Mouse (Mus musculus) adrenal gland, postnatal 14 days (tissue): ENCODE data around the gene Tmem164. TPM values are rescaled to one million over a fixed set of nuclear protein-coding genes. Genes with fewer than 3 reads are reported as not detected.
A peak's percentile ranks its signal among the peaks of the same experiment; 100 is the strongest.
"Not testable (repeated sequence)": the region's sequence is repeated elsewhere in the genome, so short reads cannot be mapped to it uniquely, and the experiment has no call there.

Experiments used
- DNase-seq: peaks from one replicate; pipeline ENCODE4 v3.0.0; 2021; ENCODE audit warnings: mixed read lengths
- long read RNA-seq, 2 experiments: library from polyadenylated mRNA; stranded (forward); transcript quantifications; one replicate each; pipeline ENCODE4 v2.0.0; 2021
- total RNA-seq: library from RNA; stranded (reverse); gene quantifications from 2 replicates; pipeline ENCODE4 v1.2.3, GENCODE M21; 2021

Gene Tmem164
- 37.8 and 39.9 TPM in 2 replicates for total RNA-seq
- long read RNA-seq, experiment 1, full-length matches to known transcripts: 9 of 45 reads
- long read RNA-seq, experiment 1, partial matches to known transcripts: 30 of 45 reads
- long read RNA-seq, experiment 1, other reads (novel, unspliced or antisense): 6 of 45 reads
- long read RNA-seq, experiment 2, full-length matches to known transcripts: 14 of 42 reads
- long read RNA-seq, experiment 2, partial matches to known transcripts: 13 of 42 reads
- long read RNA-seq, experiment 2, other reads (novel, unspliced or antisense): 15 of 42 reads

DNA sequence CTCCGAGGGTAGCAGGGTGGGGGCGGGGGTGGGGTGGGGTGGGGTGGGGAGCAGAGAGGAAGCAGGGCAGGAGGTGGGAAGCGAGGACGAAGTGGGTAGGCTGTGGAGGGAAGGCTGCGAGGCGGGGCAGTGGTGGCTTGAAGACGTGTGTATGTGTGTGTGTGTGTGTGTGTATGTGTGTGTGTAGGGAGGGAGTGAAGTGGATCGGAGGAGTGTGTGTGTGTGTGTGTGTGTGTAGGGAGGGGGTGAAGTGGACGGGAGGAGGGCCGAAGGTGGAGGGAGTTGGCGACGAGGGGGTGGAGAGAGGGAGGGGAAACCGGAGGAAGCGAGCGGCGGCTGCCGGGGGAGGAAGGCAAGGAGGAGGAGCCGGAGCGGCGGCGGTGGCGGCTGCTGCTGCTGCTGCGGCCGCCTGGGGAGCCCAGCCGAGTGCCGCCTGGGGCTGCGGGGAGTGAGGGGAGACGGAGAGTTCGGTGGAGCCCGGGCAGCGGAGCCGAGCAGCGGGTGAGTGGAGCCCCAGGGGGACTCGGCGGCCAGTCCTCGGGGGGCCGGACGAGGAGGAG lies at the start of gene Tmem164:
Gene Tmem164, plus strand, starts transcription at position 351 of the 560 bp plus-strand sequence.
- DNase-seq: peak; percentile 90

DNA sequence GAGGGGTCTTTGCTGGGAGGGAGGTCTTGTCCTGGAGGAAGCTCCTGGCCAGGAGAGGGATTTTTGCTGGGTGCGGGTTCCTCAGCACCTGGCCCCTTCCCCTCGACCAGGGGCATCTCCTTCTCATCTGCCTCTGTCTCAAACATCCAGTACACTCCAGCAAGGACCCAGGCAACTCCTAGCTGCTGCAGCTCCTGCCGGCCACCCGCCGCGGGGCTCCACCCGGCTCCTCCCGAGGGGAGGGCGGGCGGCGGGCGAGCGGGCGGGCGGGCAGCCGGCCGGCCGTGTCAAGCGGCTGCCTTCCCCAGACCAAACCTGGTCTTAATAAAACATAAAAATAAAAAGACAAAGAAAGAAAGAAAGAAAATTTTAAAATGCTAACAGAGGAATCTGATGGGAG lies 48.2 kb upstream of the Tmem164 start:
- not testable (repeated sequence) for DNase-seq

DNA sequence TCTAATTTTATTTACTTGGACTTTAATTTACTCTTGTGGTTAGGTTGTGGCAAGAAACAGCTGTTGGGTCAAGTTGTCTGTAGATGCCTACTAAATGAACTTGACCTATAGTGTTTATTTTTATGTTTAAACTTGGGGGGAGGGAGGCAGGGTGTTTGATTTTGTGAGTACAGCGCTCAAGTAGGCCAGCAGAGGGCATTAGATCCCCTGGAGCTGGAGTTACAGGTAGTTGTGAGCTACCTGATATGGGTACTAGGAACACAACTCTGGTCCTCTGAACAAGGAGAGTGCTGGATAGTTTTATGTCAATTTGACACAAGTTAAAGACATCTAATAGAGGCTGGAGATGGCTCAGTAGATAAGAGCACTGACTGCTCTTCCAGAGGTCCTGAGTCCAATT lies 34.0 kb upstream of the Tmem164 start:
- DNase-seq: no peak

DNA sequence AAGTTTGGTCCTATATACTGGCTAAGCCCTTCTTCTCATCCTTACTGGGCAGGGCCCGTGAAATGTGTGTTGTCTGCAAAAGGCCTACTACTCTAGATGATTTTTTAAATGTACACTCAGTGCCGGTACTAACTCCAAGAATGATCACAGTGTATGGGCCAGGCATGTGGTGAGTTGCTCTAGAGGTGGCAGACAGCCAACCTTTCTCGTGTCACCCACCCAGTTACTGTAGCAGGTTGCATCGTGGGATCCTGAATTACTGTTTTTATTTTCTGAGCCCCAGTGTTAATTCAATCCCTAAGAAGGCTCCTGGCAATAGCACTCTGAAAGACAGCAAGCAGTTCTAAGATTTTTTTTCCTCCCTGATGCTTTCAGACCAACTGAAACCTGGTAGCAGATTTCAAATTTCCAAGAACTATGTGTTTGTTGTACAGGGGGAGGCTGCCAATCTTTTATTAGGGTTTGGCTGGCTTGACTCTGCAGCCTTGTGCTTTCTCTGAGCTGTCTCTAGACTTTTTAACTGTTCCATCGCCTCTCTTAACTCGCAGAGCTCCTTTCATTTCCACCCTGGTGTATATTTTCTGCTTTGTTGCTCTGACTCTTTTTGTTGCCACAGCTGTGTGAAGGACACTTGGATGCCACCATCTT lies 31.0 kb upstream of the Tmem164 start:
- no peak for DNase-seq

DNA sequence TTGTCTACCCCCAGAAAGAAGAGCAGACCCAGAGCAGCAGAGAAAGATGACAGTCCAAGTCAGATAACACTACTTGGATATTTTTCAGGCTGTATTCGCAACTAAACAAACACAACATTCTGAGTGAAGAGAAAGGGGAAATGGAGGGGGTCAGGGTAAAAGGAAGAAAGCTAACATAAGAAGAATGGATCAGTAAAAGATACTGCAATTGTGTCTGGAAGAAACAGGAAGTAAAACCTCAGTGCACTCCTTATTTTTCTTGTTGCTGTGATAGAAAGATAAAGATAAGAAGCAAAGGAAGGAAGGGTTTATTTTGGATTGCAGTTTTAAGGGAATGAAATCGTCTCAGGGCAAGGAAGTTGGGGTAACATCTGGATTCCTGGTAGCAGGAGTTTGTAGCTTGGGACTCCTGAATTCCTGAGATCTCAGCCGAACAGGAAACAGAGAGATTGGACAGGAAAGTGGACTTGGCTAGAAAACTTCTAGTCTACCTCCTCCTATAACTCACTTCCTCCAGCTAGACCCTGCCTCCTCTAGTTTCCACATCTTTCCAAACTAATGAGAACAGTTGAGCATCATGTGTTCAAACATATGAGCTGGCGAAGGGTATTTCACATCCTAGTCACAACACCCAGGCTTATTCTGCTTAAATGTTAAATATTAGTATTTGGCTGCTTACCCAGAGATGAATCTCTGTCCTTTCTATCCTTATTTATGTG lies 16.3 kb upstream of the Tmem164 start:
- no peak for DNase-seq

DNA sequence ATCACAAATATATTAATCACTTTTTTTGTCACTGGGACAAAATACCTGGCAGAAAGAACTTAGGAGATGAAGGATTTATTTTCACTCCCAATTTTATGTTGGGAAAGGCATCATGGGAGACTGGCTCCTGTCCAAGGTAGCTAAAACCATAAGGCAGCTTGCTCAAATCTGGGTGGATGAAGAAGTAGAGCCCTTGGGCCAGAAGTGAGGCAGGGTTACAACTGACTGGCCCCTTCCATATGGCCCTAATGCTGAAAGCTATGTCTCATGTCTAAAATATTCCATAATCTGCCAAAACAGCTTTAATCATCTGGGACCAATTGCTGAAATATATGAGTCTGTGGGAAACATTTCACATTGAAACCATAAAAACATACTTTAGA lies 15.8 kb upstream of the Tmem164 start:
- no peak for DNase-seq

DNA sequence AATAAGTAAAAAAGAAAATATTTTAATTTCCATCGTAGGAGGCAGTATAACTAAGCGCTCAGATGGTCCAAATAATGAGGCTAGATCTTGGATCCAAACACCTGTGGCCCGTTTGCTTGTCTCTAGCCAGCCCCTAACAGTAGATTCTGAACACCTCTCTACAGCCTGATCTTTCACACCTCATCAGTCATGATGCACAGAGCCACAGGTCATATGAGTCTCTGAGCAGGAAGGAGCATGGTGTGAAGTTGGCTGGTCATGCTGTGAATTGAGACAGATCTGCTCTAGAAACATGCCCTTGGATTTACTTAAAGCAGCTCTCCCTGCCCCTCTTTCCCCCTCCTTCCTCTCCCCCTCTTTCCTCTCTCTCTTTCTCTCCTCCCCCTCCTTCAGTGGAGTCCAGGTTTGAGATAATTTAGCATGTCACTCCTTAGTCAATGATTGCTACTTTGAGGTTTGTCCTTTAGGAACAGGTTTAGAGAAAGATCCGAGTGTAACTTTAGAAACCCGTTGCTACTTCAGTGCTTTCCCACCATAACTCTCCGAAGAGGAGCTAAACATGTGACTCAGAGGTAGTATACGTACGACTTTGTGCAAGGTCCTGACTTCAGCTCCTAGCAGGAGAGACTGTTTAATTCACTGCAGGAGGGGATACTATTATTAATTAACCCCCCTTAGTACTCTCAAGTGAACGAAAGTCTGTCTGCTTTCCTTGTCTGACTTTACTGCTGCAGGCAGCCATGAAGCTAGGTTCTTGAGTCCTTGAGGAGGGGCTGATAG lies 11.7 kb upstream of the Tmem164 start:
- DNase-seq: no peak

DNA sequence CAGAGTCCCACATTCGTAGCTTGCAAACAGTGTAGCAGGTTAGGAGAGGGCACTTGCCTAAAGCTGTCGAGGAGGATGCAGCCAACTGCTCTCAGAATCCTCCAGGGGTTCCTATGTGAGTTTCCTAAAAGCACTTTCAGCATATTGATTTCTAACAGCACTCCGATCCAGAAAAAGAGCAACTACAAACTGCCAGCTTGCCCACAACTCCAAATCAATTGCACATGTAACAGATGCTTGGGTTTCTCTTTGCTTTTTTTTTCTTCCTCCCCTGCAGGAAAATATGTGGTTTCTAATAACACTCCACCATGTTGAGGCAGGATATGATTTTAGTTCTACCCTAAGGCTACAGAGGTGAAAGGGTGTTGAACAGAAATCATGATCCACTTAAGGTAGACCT lies 11.1 kb upstream of the Tmem164 start:
- DNase-seq: no peak

DNA sequence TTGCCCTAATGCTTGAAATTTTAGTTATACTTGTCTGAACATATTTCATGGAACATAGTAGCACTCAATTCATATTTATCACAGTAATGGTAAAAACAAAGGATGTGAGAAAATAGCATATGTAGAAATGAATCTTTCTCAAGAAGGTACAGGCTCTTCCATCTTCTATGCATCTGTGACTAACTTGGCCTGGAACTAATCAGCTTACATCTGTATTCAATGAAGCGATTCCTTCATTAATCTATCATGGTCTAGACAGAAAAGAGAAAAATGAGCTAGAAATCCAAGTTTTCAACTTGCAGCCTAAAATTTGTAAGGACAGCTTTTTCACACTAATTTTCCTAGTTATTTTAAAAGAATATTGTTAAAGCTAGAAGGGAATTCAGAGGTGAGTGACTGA lies 10.1 kb upstream of the Tmem164 start:
- no peak for DNase-seq

DNA sequence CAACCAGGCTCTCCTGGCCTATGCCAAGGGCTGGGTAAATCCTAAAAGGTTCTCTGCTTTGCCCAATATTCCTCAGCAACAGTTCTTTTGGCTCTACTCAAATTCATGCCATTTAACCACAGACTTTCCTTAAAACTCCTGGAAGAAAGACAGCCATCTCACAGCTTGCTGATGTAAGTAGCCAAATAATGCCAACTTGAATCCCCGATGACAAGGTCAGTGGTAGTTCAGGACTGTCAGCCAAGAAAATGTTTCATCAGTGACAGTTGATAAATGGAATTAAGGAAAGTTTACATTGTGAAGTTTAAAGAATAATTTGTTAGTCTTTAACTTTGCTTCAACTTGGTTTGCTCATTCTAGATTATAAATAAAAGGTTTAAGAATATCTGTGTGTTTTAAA lies 8.5 kb upstream of the Tmem164 start:
- DNase-seq: no peak

DNA sequence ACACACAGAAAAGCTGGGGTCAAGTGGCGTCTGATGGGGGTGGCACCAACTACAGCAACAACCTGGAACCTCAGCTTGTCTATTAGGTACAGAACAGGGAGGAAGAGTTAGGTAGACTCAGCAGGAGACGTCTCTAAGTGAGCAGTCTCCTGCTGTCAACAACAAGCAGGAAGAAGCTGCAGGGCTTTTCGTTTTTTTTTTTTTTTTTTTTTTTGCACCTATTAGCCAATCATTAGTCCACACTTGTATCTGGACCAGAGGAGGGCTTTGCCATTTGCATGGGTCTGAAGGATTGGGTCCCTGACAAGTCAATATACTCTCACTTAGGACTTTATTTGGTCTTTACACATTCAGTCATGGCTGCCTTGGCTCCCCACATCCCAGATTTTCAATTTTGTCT lies 4.0 kb upstream of the Tmem164 start:
- no peak for DNase-seq

DNA sequence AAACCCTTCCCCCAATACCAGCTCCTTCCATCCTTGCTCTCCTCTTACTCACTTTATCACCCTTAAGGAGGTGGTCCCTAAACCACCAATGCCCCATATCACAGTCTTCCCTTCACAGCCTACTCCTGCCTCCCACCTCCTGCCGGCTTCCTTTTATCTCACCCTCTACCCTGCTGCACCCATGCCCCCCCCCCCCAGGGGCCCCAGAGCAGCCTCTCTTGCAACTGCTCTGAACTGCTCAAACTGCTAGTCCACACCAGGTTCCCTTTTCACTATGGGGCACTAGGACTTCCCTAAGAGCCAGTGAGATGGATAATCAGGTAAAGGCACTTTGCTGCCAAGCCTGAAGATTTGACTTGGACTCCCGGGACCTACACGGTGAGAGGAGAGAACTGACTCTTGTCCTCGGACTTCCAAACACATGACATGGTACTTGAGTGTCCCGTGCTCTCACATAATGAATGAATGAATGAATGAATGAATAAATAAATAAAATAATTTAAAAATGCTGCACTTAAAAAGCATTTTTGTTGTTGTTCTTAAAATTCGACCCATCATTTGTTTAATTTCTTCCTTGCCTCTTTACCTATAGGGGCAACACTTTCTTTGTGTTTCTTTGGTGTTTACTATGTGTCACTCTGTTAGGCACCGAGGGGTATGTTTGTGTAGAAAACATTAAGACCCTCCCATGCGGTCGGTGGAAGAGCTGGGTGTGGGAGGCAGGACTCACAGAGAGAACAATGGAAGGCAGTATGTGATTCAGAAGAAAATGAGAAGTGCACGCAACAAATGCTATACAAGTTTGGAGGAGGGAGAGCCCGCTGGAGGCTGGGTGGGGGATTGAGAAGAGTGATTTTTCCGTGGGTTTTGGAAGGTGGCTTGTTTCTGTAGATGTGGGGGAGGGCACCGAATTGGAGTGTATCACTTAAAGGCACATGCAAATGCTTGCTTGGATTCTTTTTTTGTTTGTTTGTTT lies 2.4 kb upstream of the Tmem164 start:
- DNase-seq: no peak

DNA sequence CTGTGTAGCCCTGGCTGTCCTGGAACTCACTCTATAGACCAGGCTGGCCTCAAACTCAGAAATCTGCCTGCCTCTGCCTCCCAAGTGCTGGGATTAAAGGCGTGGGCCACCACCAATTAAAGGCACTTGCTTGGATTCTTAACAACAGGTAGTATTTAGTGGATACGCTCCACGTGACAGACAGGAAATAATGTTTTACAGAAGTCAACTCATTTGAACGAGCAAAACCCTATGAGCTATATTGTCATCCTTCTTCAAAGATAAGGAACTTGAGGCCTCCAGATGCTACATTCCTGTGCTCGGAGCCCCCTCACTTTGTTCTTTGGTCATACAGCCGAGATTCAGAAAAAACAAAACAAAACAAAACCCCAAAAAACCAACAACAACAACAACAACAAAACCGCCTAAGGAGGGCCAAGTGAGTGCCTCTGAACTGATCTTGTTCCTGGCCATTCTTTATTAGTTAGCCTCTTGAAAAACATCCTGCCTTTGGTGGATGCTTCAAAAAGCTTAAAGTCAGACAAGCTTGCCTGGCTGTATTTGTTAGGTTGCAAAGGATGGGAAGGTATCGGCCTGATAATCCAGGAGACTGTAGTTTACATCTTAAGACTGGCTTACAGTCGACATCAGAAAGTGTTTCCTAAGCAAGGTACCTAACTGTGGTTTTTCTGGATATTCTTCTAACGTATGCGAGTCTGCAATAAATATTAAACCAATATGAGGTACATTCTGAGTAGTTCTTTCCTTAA lies 1.5 kb upstream of the Tmem164 start:
- no peak for DNase-seq

DNA sequence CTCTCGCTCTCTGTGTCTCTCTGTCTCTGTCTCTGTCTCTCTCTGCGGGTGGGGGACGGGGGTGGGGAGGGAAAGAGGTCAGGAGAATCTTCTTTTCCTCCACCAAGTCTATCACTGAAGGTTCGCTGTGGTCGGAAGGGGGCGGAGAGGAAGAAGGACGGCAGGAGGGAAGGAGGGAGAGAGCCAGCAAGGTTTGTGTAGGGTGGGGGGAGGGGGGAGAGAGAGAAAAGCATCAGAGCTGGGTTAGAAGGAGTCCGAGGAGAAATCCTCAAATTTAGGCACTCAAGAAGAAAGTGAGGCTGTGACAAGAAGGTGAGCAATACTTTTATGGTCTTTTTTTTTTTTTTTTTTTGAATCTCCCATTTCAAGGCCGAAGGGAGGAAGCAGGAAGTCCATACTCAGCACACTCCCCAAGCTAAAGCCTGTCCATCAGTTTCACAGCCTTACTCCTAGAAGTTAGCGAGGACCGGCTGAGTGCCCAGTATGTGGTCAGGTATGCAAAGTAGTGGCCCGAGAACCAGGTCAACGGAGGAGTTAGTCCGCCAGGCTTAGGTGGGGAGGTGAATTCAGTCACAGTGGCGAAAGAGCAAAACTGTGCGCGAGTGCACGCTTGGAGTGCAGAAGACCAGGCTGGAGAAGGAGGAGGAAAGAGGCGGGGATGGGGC lies 683 bp upstream of the Tmem164 start:
- DNase-seq: peak; percentile 27

DNA sequence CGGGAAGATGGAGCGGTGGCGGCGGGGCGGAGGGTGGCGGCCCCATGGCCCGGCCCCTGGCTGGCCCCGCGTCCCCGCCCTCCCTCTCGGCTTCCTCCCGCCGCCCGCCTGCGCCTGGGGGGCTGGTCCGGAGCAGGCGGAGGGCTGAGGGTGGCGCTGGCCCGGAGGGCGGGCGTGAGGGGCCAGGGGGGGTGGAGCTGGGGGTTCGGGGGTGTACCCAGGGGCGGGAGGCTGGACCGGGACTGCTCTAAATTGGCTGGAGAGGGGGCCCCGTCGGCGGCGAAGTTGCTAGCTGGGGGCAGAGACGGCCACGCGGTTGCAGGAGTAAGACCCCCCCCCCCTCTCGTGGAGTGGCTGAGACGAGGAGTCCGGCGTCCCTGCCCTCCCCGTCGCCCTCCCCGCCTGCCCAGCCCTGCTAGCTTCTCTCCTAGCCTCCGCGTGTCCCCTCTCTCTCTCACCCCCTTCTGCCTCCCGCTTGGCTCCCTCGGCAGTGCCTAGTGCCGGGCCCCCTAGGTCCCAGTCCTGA lies 473 bp downstream of the Tmem164 start:
- peak; percentile 85 for DNase-seq

DNA sequence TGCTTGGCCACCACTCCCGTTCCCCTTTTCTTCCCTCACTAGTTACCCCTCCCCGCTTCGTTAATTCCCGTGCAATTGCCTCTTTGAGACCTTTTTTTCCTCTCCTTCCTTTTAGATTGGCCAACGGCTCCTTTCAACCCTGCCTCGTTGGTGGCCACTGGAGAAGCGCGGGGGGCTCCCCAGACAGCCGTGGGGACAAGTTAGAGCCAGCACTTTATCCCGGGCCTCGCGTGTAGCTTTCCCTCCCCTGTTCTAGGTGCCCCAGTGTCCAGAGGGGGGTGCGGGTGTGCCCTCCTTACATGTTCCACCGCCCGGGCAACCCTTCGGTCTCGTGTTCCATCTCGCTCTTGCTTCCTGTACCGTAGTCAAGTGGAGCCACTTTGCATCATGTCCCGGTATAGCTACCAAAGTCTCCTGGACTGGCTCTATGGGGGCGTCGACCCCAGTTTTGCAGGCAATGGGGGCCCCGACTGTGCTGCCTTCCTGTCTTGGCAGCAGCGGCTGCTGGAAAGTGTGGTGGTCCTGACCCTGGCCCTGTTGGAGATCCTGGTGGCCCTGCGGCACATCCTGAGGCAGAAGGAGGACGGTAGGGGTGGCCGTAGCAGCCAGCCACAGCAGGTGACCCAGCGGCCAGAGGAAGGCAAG lies 1.1 kb downstream of the Tmem164 start:
- peak; percentile 42 for DNase-seq

DNA sequence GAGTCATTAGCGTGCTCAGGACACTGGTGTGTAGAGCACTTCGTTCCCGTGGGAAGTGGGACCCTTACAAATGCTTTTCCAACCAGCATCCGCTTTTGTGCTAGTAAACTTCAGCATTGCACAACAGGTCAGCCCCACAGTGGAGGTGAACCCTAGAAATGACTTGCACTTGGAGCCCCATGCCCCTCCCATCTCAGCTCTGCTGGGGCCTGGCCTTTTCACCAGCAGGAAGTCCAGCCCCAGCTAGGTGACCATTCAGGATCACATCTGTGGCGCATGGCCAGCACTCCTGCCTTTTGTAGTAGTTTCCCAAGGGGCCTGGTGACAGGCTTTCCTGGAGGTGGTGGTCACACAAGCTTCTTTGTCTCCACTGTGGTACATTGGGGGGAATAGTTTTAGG lies 1.8 kb downstream of the Tmem164 start:
- DNase-seq: peak; percentile 41

DNA sequence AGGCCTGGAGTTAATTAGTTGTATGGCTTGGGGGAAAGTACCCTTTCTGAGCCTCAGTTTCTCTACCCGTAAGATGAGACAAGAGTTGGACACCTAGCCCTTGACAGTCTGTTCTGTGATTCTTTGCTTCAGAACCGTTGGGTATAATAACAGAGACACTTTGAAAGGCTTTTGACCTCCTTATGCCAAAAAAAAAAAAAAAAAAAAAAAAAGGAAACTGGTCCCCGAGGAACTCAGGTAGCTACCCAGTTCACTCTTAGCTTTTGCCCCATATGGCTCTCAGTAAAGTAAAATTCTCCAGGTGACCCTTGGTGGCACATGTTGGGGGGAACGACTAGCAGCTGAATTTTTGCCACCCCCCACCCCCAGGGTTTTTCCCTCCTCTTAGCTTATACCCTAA lies 3.5 kb downstream of the Tmem164 start:
- no peak for DNase-seq

DNA sequence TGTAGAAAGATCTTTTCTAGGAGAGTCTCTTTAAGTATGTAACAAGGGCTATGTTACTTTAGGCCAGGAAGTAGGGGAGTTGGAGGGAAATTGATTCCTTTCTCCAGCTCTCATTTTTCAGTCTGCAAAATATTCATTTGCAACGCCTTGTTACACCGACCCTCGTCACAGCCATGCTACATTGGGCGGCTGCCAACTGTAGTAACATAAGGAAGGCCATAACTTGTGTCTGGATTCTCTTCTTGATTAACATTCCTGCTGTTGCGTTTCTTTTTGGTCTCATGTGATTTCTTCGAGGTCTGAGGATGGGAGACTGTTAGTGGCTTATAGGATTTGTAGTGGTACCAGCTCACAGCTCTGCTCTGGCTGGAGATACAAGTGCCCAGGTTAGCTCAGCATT lies 4.5 kb downstream of the Tmem164 start:
- DNase-seq: no peak
